Mouse (Mus musculus) Patski (cell line): ENCODE measurements at regions not wholly inside any gene's neighbourhood (a gene's known extent, or its start where the extent isn't known, plus 50 kb on each side); places are given as distances from the start of the nearest gene placed in this dataset.

ENCODE experiments used
- ATAC-seq: fragments of 100-300 bp; one replicate; pipeline ENCODE4 v1.8.0; 2021
- CTCF ChIA-PET: fragments of 350-600 bp; sonication (Branson Sonifier 250); formaldehyde crosslinking; loops from one replicate; lab custom pipeline; 2022; ENCODE audit warnings: inconsistent platforms; lab: Charles Lee
- POLR2A ChIA-PET: fragments of 350-600 bp; sonication (Branson Sonifier 250); formaldehyde crosslinking; loops from one replicate; lab custom pipeline; 2022; ENCODE audit warnings: antibody characterized with exemption, inconsistent platforms; lab: Charles Lee
- DNase-seq: peaks from one replicate; pipeline ENCODE4 v3.0.0-alpha.2; 2011; ENCODE audit warnings: low read depth, low spot score
- H3K27me3 ChIP-seq: fragments of 371-371 bp; one replicate; pipeline ENCODE4 v1.5.1; 2021
- CTCF ChIP-seq: fragments of 100-300 bp; IDR thresholded peaks from one replicate; pipeline ENCODE4 v1.5.1; 2021
- in situ Hi-C: fragments of 300-500 bp; cut with MboI; formaldehyde crosslinking; loops from 3 replicates; pipeline ENCODE4 v1.11.1; 2018; ENCODE audit warnings: low pct_unique_long_range_greater_than_20kb, mixed read lengths

DNA sequence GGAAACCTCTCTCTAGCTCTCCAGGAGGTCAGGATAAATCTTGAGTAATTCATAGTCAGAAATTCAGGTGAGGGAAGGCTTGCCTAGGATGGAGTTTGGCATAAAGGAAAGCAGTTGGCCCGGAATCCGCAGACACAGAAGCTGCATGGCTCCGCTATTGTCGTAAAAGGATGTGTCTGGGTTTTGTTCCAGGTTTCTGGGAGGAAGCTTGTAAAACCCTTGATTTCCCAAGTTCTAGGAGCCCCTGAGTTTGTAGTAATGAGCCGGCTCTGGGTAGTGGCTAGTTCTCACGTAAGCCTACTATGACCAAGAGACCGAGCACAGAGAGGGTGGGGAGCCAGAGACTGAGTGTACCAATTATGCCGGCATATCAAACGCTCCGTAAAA lies 52.7 kb upstream of the Gm21915 start:
- H3K27me3 ChIP-seq, result peaks cover 3% of the 10 kb centered on the region
- CTCF ChIA-PET, result interaction anchor here (1.0 to 6.1 kb wide), 7 partner anchors 10 to 139 kb away, joined by 3 to 47 read pairs (median 5); no protein-coding TSS in a partner anchor
- no peak for TF ChIP-seq CTCF
- in situ Hi-C loops, result no loop called here
- POLR2A ChIA-PET, result interaction anchor here (0.6 kb wide), 1 partner anchor 570 kb away, joined by 3 read pairs; no protein-coding TSS in a partner anchor
- no peak for DNase-seq
- no peak for ATAC-seq

GRCm38 (mm10) chr9:40617036-40617675 lies 53.3 kb upstream of the Gm21915 start:
- CTCF ChIA-PET, result interaction anchor here (0.8 to 6.1 kb wide), 19 partner anchors 10 to 367 kb away, joined by 3 to 47 read pairs (median 4); no protein-coding TSS in a partner anchor

DNA sequence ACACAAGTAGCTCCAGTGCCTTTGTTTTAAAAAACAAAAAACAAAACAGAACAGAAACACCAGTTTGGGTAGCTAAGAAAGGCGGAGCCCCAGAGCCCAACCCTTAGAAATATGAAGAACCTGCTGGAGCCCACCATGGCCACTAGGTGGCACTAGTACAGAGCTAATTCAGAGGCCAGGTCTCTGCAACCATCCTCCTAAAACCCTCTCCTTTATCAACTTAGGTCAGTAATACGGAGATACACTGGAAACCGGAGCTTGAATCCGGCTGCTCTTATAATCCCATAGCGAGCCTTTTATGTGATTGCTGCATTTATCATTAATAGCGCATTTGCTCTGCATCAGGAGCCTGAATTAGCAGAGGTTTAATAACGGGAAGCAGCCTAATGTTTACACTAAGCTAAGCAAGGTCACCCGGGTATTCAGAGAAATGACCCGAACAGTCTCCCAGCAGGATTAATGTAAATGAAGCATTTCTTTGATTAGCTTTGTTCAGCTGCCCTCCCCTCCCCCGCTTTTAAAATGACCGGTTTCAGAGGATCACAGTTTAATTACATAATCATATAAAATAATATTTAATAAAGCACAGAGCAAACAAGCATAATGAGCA lies 53.9 kb upstream of the Gm21915 start:
- POLR2A ChIA-PET, result no interaction called here
- DNase-seq, result no peak
- ATAC-seq, result peak; percentile 95
- in situ Hi-C loops, result no loop called here
- CTCF ChIA-PET, result interaction anchor here (0.8 to 6.1 kb wide), 21 partner anchors 9 to 368 kb away, joined by 3 to 47 read pairs (median 4); no protein-coding TSS in a partner anchor
- TF ChIP-seq CTCF, result peak; percentile 94
- H3K27me3 ChIP-seq, result peaks cover 3% of the 10 kb centered on the region

More at GRCm38 (mm10) chr9:40617036-40617675, 53.3 kb upstream of the Gm21915 start:
- POLR2A ChIA-PET, result interaction anchor here (0.6 kb wide), 1 partner anchor 570 kb away, joined by 3 read pairs; no protein-coding TSS in a partner anchor
- H3K27me3 ChIP-seq, result peaks cover 3% of the 10 kb centered on the region
- no peak for TF ChIP-seq CTCF
- in situ Hi-C loops, result no loop called here
- DNase-seq (no peak), ATAC-seq (no peak)

- no peak for DNase-seq
- H3K27me3 ChIP-seq, result peaks cover 3% of the 10 kb centered on the region
- no peak for TF ChIP-seq CTCF
- in situ Hi-C loops, result no loop called here
- ChIA-PET POLR2A (no interaction called here), CTCF (interaction anchor here (0.9 to 6.1 kb wide), 19 partner anchors 8 to 369 kb away, joined by 3 to 47 read pairs (median 4); no protein-coding TSS in a partner anchor)
- ATAC-seq, result no peak
Observed at GRCm38 (mm10) chr9:40615891-40616290, 54.5 kb upstream of the Gm21915 start.

DNA sequence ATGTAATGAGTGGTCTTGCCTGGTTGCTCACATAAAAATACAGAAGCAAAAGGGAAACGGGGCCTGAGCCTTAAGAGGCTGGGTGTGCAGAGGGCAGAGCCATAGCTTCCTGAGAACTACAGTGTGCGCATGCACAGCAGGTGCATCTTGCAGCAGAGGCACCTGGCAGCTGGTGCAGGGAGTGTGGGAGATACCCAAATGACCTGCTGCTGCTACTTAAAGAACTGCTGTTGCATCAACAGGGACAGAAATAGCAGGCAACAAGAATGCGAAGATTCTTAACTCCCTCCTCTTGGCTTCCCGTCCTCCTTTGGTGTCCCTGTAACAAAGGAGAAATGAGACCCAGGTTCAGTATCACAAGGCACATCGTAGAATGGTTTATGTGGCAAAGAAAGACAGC lies 56.3 kb upstream of the Gm21915 start:
- ChIA-PET CTCF (interaction anchor here (1.0 to 2.2 kb wide), 4 partner anchors 12 to 136 kb away, joined by 3 to 9 read pairs (median 4); no protein-coding TSS in a partner anchor), POLR2A (no interaction called here)
- DNase-seq (no peak), ATAC-seq (no peak)
- in situ Hi-C loops, result no loop called here
- TF ChIP-seq CTCF, result no peak
- peaks cover 3% of the 10 kb centered on the region for H3K27me3 ChIP-seq

DNA sequence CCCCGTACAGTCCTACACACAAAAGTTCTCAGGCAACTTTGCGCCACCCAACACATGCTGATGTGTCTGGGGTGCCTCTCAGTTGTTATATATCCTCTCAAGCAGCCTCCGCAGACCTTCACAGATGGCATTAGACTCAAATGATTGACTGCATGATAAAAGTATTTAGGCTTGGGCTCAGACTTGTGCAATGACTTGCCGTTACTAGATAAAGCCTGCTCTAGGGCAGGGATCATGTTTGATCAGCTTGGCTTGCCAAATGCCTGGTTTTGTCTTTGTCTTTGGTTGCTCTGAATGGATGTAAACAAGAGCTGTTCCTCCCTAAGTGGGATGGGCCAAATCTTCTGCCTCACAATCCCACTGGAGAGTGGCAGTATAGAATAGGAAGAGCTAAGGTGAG lies 57.2 kb upstream of the Gm21915 start:
- no peak for DNase-seq
- no peak for ATAC-seq
- POLR2A ChIA-PET, result no interaction called here
- no peak for TF ChIP-seq CTCF
- CTCF ChIA-PET, result interaction anchor here (2.2 kb wide), 1 partner anchor 137 kb away, joined by 5 read pairs; no protein-coding TSS in a partner anchor
- in situ Hi-C loops, result no loop called here
- peaks cover 3% of the 10 kb centered on the region for H3K27me3 ChIP-seq

DNA sequence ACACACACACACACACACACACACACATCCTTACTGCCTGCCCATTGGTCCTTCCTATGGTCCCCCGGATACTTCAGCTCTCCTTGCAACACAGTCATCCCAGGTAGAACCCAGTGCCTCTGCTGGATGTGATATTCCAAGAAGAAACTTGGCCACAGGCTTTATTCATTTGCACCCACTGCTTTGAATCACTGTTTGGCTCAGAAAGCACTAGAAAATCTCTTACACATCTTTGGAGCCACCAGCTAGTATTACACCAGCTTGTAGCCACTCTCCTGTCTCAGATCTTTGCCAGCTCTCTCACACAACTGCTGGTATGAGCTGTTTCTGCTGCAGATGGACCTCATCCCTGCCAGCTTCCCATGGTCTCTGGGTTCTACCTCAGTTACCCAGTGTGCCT lies 57.7 kb upstream of the Gm21915 start:
- DNase-seq (no peak), ATAC-seq (no peak)
- peaks cover 6% of the 10 kb centered on the region for H3K27me3 ChIP-seq
- POLR2A ChIA-PET, result no interaction called here
- TF ChIP-seq CTCF, result no peak
- in situ Hi-C loops, result no loop called here
- CTCF ChIA-PET, result interaction anchor here (2.2 kb wide), 1 partner anchor 138 kb away, joined by 5 read pairs; no protein-coding TSS in a partner anchor

DNA sequence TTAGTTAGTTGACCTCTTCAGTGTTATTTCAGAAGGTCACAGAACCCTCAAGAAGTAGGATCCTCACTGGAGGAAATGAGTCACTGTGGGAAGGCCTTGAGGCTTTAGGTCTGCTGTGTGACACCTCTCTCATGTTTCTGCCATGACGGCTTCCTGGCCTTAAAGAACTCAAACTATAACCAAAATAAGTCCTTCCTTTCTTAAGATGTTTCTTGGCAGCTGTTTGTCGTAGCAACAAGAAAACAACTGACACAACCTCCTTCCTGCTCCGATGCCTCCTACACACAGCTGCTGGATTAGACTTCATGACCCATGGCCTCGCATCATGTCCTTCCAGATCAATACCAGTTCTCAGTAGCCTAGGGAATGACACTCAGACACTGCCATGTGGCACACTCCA lies 58.1 kb upstream of the Gm21915 start:
- no peak for DNase-seq
- in situ Hi-C loops, result no loop called here
- ChIA-PET POLR2A (no interaction called here), CTCF (interaction anchor here (2.2 kb wide), 1 partner anchor 138 kb away, joined by 5 read pairs; no protein-coding TSS in a partner anchor)
- ATAC-seq, result no peak
- peaks cover 7% of the 10 kb centered on the region for H3K27me3 ChIP-seq
- TF ChIP-seq CTCF, result no peak

GRCm38 (mm10) chr9:40611626-40612025 lies 58.8 kb upstream of the Gm21915 start:
- peaks cover 6% of the 10 kb centered on the region for H3K27me3 ChIP-seq
- TF ChIP-seq CTCF, result no peak
- ATAC-seq (no peak), DNase-seq (no peak)
- CTCF ChIA-PET, result interaction anchor here (1.6 kb wide), 1 partner anchor 13 kb away, joined by 3 read pairs; no protein-coding TSS in a partner anchor
- in situ Hi-C loops, result no loop called here
- POLR2A ChIA-PET, result no interaction called here

DNA sequence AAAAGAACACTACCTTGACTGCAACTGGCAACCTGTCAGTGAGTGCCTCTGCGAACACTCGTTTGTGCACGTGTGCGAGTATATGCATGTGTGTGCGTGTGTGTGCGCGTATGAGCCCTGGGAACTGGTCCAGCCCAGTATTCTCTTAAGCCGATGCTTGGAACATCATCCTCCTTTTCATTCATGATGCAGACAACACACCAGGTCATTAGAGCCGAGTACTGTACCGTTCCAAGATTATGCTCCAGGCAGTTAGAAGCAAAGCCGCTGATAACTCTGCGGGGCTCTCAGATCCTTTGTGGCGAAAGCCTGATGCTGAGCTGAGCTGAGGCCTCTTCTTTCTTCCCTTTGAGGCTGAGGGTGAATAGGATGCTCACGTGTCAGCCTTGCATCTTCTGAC lies 61.8 kb upstream of the Gm21915 start:
- no peak for TF ChIP-seq CTCF
- ATAC-seq, result no peak
- CTCF ChIA-PET, result no interaction called here
- POLR2A ChIA-PET, result no interaction called here
- DNase-seq, result no peak
- H3K27me3 ChIP-seq, result peaks cover 4% of the 10 kb centered on the region
- in situ Hi-C loops, result no loop called here
